Mouse (Mus musculus) cerebral cortex, adult 2 months (tissue): Measurements from ENCODE around the gene Atp6v0c.

Source experiments
- WGBS: fragments of 180-500 bp; shearing (Covaris S2); methylation state at CpG from one replicate; pipeline ENCODE4 v1.1.7; 2018; 5-methylcytosine and 5-hydroxymethylcytosine counted together

The Atp6v0c gene

GRCm38 (mm10) chr17:24169317-24170065 is at the start of gene Atp6v0c:
Gene Atp6v0c (minus strand): TSS chr17:24169702.
- under 1% methylated on average over 58 of the region's 58 CpGs for WGBS

GRCm38 (mm10) chr17:24216836-24217235 is 47.3 kb upstream of the Atp6v0c start:
- WGBS, result 84% methylated on average over 4 of the region's 4 CpGs

GRCm38 (mm10) chr17:24213186-24213585 is 43.7 kb upstream of the Atp6v0c start:
- WGBS, result 43% methylated on average over 6 of the region's 6 CpGs

GRCm38 (mm10) chr17:24212441-24213018 is 43.0 kb upstream of the Atp6v0c start:
- WGBS, result 37% methylated on average over 5 of the region's 5 CpGs

GRCm38 (mm10) chr17:24211631-24212440 is 42.3 kb upstream of the Atp6v0c start:
- 4% methylated on average over 37 of the region's 37 CpGs for WGBS

GRCm38 (mm10) chr17:24210591-24210990 is 41.1 kb upstream of the Atp6v0c start:
- 79% methylated on average over 3 of the region's 3 CpGs for WGBS

- 79% methylated on average over 3 of the region's 3 CpGs for WGBS
These were observed 40.4 kb upstream of the Atp6v0c start for GRCm38 (mm10) chr17:24209916-24210240.

GRCm38 (mm10) chr17:24209043-24209915 is 39.8 kb upstream of the Atp6v0c start, which contains the start of gene Ntn3:
Gene Ntn3 (minus strand): TSS chr17:24209531.
- WGBS, result 2% methylated on average over 43 of the region's 43 CpGs

- 4% methylated on average over 29 of the region's 29 CpGs for WGBS
These were observed 39.1 kb upstream of the Atp6v0c start for GRCm38 (mm10) chr17:24208641-24209042.

- 70% methylated on average over 34 of the region's 34 CpGs for WGBS
These were observed 38.5 kb upstream of the Atp6v0c start for GRCm38 (mm10) chr17:24207768-24208640.

- 6% methylated on average over 61 of the region's 62 CpGs for WGBS
These were observed 37.2 kb upstream of the Atp6v0c start for GRCm38 (mm10) chr17:24206451-24207351.

- 8% methylated on average over 15 of the region's 15 CpGs for WGBS
These were observed 36.4 kb upstream of the Atp6v0c start for GRCm38 (mm10) chr17:24205908-24206361.

- WGBS, result 1% methylated on average over 65 of the region's 65 CpGs
These were observed 35.9 kb upstream of the Atp6v0c start, which contains the start of gene Tbc1d24 for GRCm38 (mm10) chr17:24205284-24205888. Gene Tbc1d24 (minus strand): TSS chr17:24205562.

- 1% methylated on average over 7 of the region's 7 CpGs for WGBS
These were observed 35.3 kb upstream of the Atp6v0c start for GRCm38 (mm10) chr17:24204846-24205245.

- 48% methylated on average over 3 of the region's 3 CpGs for WGBS
These were observed 34.4 kb upstream of the Atp6v0c start for GRCm38 (mm10) chr17:24203611-24204534.

GRCm38 (mm10) chr17:24203068-24203467 is 33.6 kb upstream of the Atp6v0c start:
- WGBS, result 69% methylated on average over 4 of the region's 4 CpGs

GRCm38 (mm10) chr17:24201092-24201491 is 31.6 kb upstream of the Atp6v0c start:
- 54% methylated on average over 4 of the region's 4 CpGs for WGBS

- WGBS, result 60% methylated on average over 4 of the region's 4 CpGs
These were observed 30.2 kb upstream of the Atp6v0c start for GRCm38 (mm10) chr17:24199741-24200140.
